Mouse (Mus musculus) cerebellum, adult (tissue): Measurements from ENCODE around the gene Ldb3.

Experiments
- ATAC-seq: cut with Nextera tagmentation; 2 replicates; pipeline ENCODE4 v1.9.2; 2017; ENCODE audit warnings: mild to moderate bottlenecking, moderate library complexity, mixed read lengths; ENCODE audit not compliant: insufficient number of reproducible peaks, low FRiP score, low TSS enrichment

Gene Ldb3

GRCm38 (mm10) chr14:34483469-34484341 lies 104.8 kb downstream of the Ldb3 start:
- ATAC-seq, result no peak
